Mouse (Mus musculus): ENCODE measurements around the gene Mtmr10. TPM values are rescaled to one million over a fixed set of nuclear protein-coding genes. Genes with fewer than 3 reads are reported as not detected.

Mtmr10 gene
- polyA plus RNA-seq, 1 experiment from 2014 or later, result 13.1 TPM

- H3K36me3 ChIP-seq (ENCODE audit: control insufficient read depth, insufficient read depth, low read length), result peaks cover 34% of the 10 kb centered on the region
- peaks cover 5% of the 10 kb centered on the region for H3K4me1 ChIP-seq (ENCODE audit: control insufficient read depth, insufficient read depth, low read length)
- WGBS, result 90% methylated on average over 23 of the region's 23 CpGs
- H3K9ac ChIP-seq (replicated peaks; ENCODE audit: low read length), result no peak overlapping the region
- H3K27me3 ChIP-seq (ENCODE audit: control insufficient read depth, insufficient read depth, low read length), result no peaks in the 10 kb centered on the region
- no peak overlapping the region for H3K4me3 ChIP-seq (replicated peaks; ENCODE audit: low read depth, low read length)
- ATAC-seq (ENCODE audit: low FRiP score, low TSS enrichment) (no peak), DNase-seq (no peak)
- no peak overlapping the region for H3K27ac ChIP-seq (replicated peaks; ENCODE audit: low read depth, low read length)
- no peaks in the 10 kb centered on the region for H3K9me3 ChIP-seq (ENCODE audit: control insufficient read depth, low read length)
- no peak overlapping the region for H3K4me2 ChIP-seq (ENCODE audit: low read length)
Observed at GRCm38 (mm10) chr7:64371940-64372878, 84.8 kb downstream of the Mtmr10 start.

GRCm38 (mm10) chr7:64373147-64373829 lies 85.8 kb downstream of the Mtmr10 start:
- ATAC-seq (ENCODE audit: low FRiP score, low TSS enrichment) (peak; percentile 62; the same call in 1 of the 2 replicates), DNase-seq (peak; percentile 31)
- Histone ChIP-seq H3K4me1 (ENCODE audit: control insufficient read depth, insufficient read depth, low read length) (peaks cover 5% of the 10 kb centered on the region), H3K9ac (replicated peaks; ENCODE audit: low read length) (peak overlapping the region; percentile 64), H3K27ac (replicated peaks; ENCODE audit: low read depth, low read length) (peak overlapping the region; percentile 87), H3K9me3 (ENCODE audit: control insufficient read depth, low read length) (no peaks in the 10 kb centered on the region), H3K36me3 (ENCODE audit: control insufficient read depth, insufficient read depth, low read length) (peaks cover 36% of the 10 kb centered on the region), H3K27me3 (ENCODE audit: control insufficient read depth, insufficient read depth, low read length) (no peaks in the 10 kb centered on the region), H3K4me3 (replicated peaks; ENCODE audit: low read depth, low read length) (peak overlapping the region; percentile 59), H3K4me2 (ENCODE audit: low read length) (peak overlapping the region; percentile 56)
- 14% methylated on average over 18 of the region's 18 CpGs for WGBS

GRCm38 (mm10) chr7:64373830-64374562 lies 86.5 kb downstream of the Mtmr10 start, which contains the start of gene Fan1:
Fan1 (minus strand) TSS chr7:64374095.
- WGBS, result 3% methylated on average over 27 of the region's 27 CpGs
- no peaks in the 10 kb centered on the region for H3K9me3 ChIP-seq (ENCODE audit: control insufficient read depth, low read length)
- peak within 1 kb of the TSS; percentile 64 for H3K9ac ChIP-seq (replicated peaks; ENCODE audit: low read length)
- no peaks in the 10 kb centered on the region for H3K27me3 ChIP-seq (ENCODE audit: control insufficient read depth, insufficient read depth, low read length)
- H3K4me2 ChIP-seq (ENCODE audit: low read length), result peak within 1 kb of the TSS; percentile 56
- DNase-seq (peak; percentile 91), ATAC-seq (ENCODE audit: low FRiP score, low TSS enrichment) (peak; percentile 95)
- H3K36me3 ChIP-seq (ENCODE audit: control insufficient read depth, insufficient read depth, low read length), result peaks cover 36% of the 10 kb centered on the region
- peak within 1 kb of the TSS; percentile 59 for H3K4me3 ChIP-seq (replicated peaks; ENCODE audit: low read depth, low read length)
- H3K4me1 ChIP-seq (ENCODE audit: control insufficient read depth, insufficient read depth, low read length), result peaks cover 5% of the 10 kb centered on the region
- H3K27ac ChIP-seq (replicated peaks; ENCODE audit: low read depth, low read length), result peak within 1 kb of the TSS; percentile 87

Small RNA genes within 50 kb of the gene (microRNA-seq; reads per million reads assigned to microRNA genes)
- gene Mir6416, result not detected

Other genes starting within 250 kb of the Mtmr10 start
- gene Trpm1, start 133.8 kb upstream of the Mtmr10 start, polyA plus RNA-seq (2014; fragmentation: Nextera tagmentation; extraction: Ambion mirVana), result 0.93 TPM in 1 of 2 replicates, not detected in the other
- 4.7 and 5.0 TPM in 2 replicates for gene Fan1, start 86.4 kb downstream of the Mtmr10 start, polyA plus RNA-seq (2014; fragmentation: Nextera tagmentation; extraction: Ambion mirVana)
- gene Mphosph10, start 104.6 kb downstream of the Mtmr10 start, polyA plus RNA-seq (2014; fragmentation: Nextera tagmentation; extraction: Ambion mirVana), result 19.6 and 25.2 TPM in 2 replicates
- 31.9 and 37.5 TPM in 2 replicates for gene Mcee, start 105.0 kb downstream of the Mtmr10 start, polyA plus RNA-seq (2014; fragmentation: Nextera tagmentation; extraction: Ambion mirVana)
- gene Apba2, start 214.1 kb downstream of the Mtmr10 start, polyA plus RNA-seq (2014; fragmentation: Nextera tagmentation; extraction: Ambion mirVana), result 181 and 184 TPM in 2 replicates

All from midbrain, embryonic 14.5 days (tissue).